ENCODE assay signal across 30 mouse cellular contexts in genomic region chr2:110739781-110740180, GRCm38 (mm10). TPM values are rescaled to one million over a fixed set of nuclear protein-coding genes. Genes with fewer than 3 reads are reported as not detected.
"Had no signal": no experiment of that assay in that cellular context is flagged by ENCODE, and none has a peak within 500 bp of the region (broad histone marks: within the 10 kb centered on the region; RNA-seq: fewer than 3 reads in every experiment).

No protein-coding gene starts in this region.

- H3K9me3 ChIP-seq: embryonic facial prominence, embryonic 10.5 days; embryonic facial prominence, embryonic 12.5 days; embryonic facial prominence, embryonic 13.5 days; embryonic facial prominence, embryonic 15.5 days; forebrain, embryonic 10.5 days; forebrain, embryonic 12.5 days; forebrain, embryonic 13.5 days; forebrain, embryonic 15.5 days had no signal

- H3K4me3 ChIP-seq: embryonic facial prominence, embryonic 10.5 days; embryonic facial prominence, embryonic 12.5 days; embryonic facial prominence, embryonic 13.5 days; embryonic facial prominence, embryonic 15.5 days; erythroblast, embryonic 14.5 days; forebrain, embryonic 10.5 days; forebrain, embryonic 12.5 days; forebrain, embryonic 13.5 days; forebrain, embryonic 15.5 days; gastrocnemius, adult 2 months had no signal

- H3K9ac ChIP-seq: embryonic facial prominence, embryonic 12.5 days; embryonic facial prominence, embryonic 13.5 days; embryonic facial prominence, embryonic 15.5 days; forebrain, embryonic 12.5 days; forebrain, embryonic 13.5 days; forebrain, embryonic 15.5 days; forebrain, postnatal 0 days had no signal

- H3K36me3 ChIP-seq: embryonic facial prominence, embryonic 10.5 days; embryonic facial prominence, embryonic 12.5 days; embryonic facial prominence, embryonic 13.5 days; embryonic facial prominence, embryonic 15.5 days; forebrain, embryonic 10.5 days; forebrain, embryonic 12.5 days; forebrain, embryonic 15.5 days had no signal

- DNase-seq: cerebellum, adult 2 months; cerebellum, adult 8-10 months; cerebellum, adult 9-10 months; cerebellum, adult 9-11 months; cerebellum, postnatal 10 days; cerebellum, postnatal 14 days; cerebellum, postnatal 25 days; cerebellum, postnatal 36 days; embryo, embryonic 11 days; forebrain, postnatal 0 days; gastrocnemius, adult 2 months; gastrocnemius, postnatal 10 days; gastrocnemius, postnatal 14 days; gastrocnemius, postnatal 25 days; gastrocnemius, postnatal 36 days; heart, adult 11 months; heart, adult 18-20 months had no signal

- H3K27me3 ChIP-seq: embryonic facial prominence, embryonic 12.5 days; embryonic facial prominence, embryonic 13.5 days; embryonic facial prominence, embryonic 15.5 days; forebrain, embryonic 12.5 days; forebrain, embryonic 13.5 days; forebrain, embryonic 15.5 days had no signal

- ATAC-seq: forebrain, embryonic 15.5 days; forebrain, embryonic 16.5 days; forebrain, postnatal 0 days had no signal

- H3K4me1 ChIP-seq: embryonic facial prominence, embryonic 10.5 days; embryonic facial prominence, embryonic 13.5 days; embryonic facial prominence, embryonic 15.5 days; forebrain, embryonic 13.5 days; forebrain, embryonic 15.5 days had no signal

- H3K4me2 ChIP-seq: embryonic facial prominence, embryonic 12.5 days; embryonic facial prominence, embryonic 13.5 days; embryonic facial prominence, embryonic 15.5 days; forebrain, embryonic 12.5 days; forebrain, embryonic 13.5 days; forebrain, embryonic 15.5 days had no signal

- H3K27ac ChIP-seq: embryonic facial prominence, embryonic 12.5 days; embryonic facial prominence, embryonic 13.5 days; embryonic facial prominence, embryonic 15.5 days; forebrain, embryonic 10.5 days; forebrain, embryonic 12.5 days; forebrain, embryonic 13.5 days; forebrain, embryonic 15.5 days; gastrocnemius, adult 2 months had no signal

RNA-seq across cellular contexts. Expression of gene Muc15, which starts 18.6 kb away (rescaled TPM):
- total RNA-seq: common myeloid progenitor, adult 5-6 weeks; gastrocnemius, adult 8-10 months; gastrocnemius, postnatal 14 days; gastrocnemius, postnatal 25 days; gastrocnemius, postnatal 36 days; granulocyte monocyte progenitor cell, adult 5-6 weeks had no signal
- polyA plus RNA-seq: embryonic facial prominence, embryonic 10.5 days; forebrain, embryonic 13.5 days had no signal
